Mouse (Mus musculus) heart, adult 2 months (tissue): ENCODE measurements around the gene Hdac9. TPM values are rescaled to one million over a fixed set of nuclear protein-coding genes. Genes with fewer than 3 reads are reported as not detected.

Experiments
- DNase-seq, 2 experiments: peaks; one replicate each; pipeline ENCODE4 v3.0.0; 2021
- H3K27ac ChIP-seq: fragments of 200-600 bp; 2 replicates; pipeline ENCODE4 v1.8.1; 2022
- H3K27me3 ChIP-seq: fragments of 200-500 bp; 2 replicates; pipeline ENCODE4 v1.6.1; 2012; ENCODE audit warnings: mild to moderate bottlenecking, low read length, inconsistent platforms, mixed read lengths; ENCODE audit not compliant: control insufficient read depth, insufficient read depth
- H3K36me3 ChIP-seq: fragments of 200-500 bp; 2 replicates; pipeline ENCODE4 v1.6.1; 2012; ENCODE audit warnings: low read length, inconsistent platforms; ENCODE audit not compliant: control insufficient read depth, insufficient read depth
- H3K4me1 ChIP-seq: fragments of 200-500 bp; 2 replicates; pipeline ENCODE4 v1.6.1; 2011; ENCODE audit warnings: low read length; ENCODE audit not compliant: control insufficient read depth, insufficient read depth
- H3K4me3 ChIP-seq: fragments of 200-600 bp; 2 replicates; pipeline ENCODE4 v1.8.1; 2022
- H3K79me2 ChIP-seq: fragments of 200-500 bp; replicated peaks from 2 replicates; pipeline ENCODE4 v1.6.1; 2012; ENCODE audit warnings: mild to moderate bottlenecking, inconsistent platforms, low read length, moderate library complexity, mixed read lengths; ENCODE audit not compliant: control insufficient read depth, insufficient read depth
- H3K9ac ChIP-seq: fragments of 200-500 bp; 2 replicates; pipeline ENCODE4 v1.6.1; 2012; ENCODE audit warnings: low read depth, mild to moderate bottlenecking, control low read depth, inconsistent platforms, low read length, mixed read lengths
- CTCF ChIP-seq: fragments of 200-600 bp; IDR thresholded peaks from 2 replicates; pipeline ENCODE4 v1.8.1; 2022; ENCODE audit warnings: antibody characterized with exemption, mild to moderate bottlenecking, moderate library complexity
- EP300 ChIP-seq: fragments of 200-500 bp; IDR thresholded peaks from 2 replicates; pipeline ENCODE4 v1.6.1; 2011; ENCODE audit warnings: low read depth, low read length, control low read depth; ENCODE audit not compliant: insufficient read depth
- POLR2A ChIP-seq: fragments of 200-500 bp; IDR thresholded peaks from 2 replicates; pipeline ENCODE4 v1.6.1; 2011; ENCODE audit warnings: mild to moderate bottlenecking, low read depth, low read length, control low read depth; ENCODE audit not compliant: insufficient read depth
- WGBS: fragments of 180-500 bp; shearing (Covaris S2); methylation state at CpG from one replicate; pipeline ENCODE4 v1.1.7; 2018; 5-methylcytosine and 5-hydroxymethylcytosine counted together
- intact Hi-C: fragments of 180-260 bp; cut with DNase I; formaldehyde crosslinking; loops from one replicate; pipeline ENCODE4 v1.15.1; 2025
- polyA plus RNA-seq: library from polyadenylated mRNA; depleted of rRNA; stranded (reverse); fragments of >200 nt; gene quantifications from 2 replicates; pipeline ENCODE4 v1.2.3, GENCODE M21; 2012
- total RNA-seq, 2 experiments: library from RNA; stranded (reverse); gene quantifications; 2 replicates each; pipeline ENCODE4 v1.2.3; 2021

Gene Hdac9
- total and polyA plus RNA-seq, 3 experiments = 10.8 to 19.9 (median 18.8) TPM

DNA sequence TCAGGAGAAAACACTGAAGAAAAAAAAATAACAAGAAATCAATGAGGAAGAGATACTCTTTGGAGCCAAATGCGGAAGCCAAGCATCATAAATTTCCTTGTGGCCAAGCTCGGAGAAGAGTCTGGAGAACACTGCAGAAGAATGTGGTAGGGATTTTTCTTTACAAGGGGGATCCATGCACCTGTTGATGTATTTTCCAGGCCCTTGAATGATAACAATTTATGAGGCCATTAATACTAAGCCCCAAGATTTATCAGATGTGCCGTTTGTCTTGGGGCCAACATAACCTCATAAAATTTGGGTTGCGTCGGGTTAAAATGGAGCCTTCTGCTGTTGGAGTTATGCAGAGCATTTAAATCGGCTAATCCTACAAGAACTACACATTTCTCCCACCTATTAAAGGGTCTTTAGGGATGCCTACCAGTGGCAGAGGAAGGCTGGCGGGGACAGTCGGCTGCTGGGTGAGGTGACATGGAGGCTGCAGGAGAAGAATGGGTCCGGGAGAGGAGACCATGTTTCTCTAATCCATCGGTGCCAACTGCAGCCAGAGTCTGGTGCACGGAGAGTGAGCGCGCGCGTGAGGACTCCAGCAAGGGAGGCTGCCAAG is 604.7 kb downstream of the Hdac9 start:
- Histone ChIP-seq H3K4me1 (no peaks in the 10 kb centered on the region), H3K36me3 (no peaks in the 10 kb centered on the region), H3K27me3 (no peaks in the 10 kb centered on the region), H3K9ac (no peak overlapping the region), H3K27ac (no peak overlapping the region), H3K4me3 (no peak overlapping the region), H3K79me2 (no peaks in the 10 kb centered on the region)
- no peak for DNase-seq
- WGBS = 89% methylated on average over 15 of the region's 15 CpGs
- TF ChIP-seq CTCF (no peak), POLR2A (no peak), EP300 (no peak)
- intact Hi-C loops = no loop called here

GRCm38 (mm10) chr12:34305453-34305852 is 611.4 kb downstream of the Hdac9 start:
- Histone ChIP-seq H3K27me3 (no peaks in the 10 kb centered on the region), H3K27ac (no peak overlapping the region), H3K79me2 (no peaks in the 10 kb centered on the region), H3K36me3 (no peaks in the 10 kb centered on the region), H3K9ac (no peak overlapping the region), H3K4me3 (no peak overlapping the region), H3K4me1 (no peaks in the 10 kb centered on the region)
- 49% methylated on average over 3 of the region's 3 CpGs for WGBS
- no peak for DNase-seq
- intact Hi-C loops = no loop called here
- TF ChIP-seq POLR2A (no peak), CTCF (no peak), EP300 (no peak)

DNA sequence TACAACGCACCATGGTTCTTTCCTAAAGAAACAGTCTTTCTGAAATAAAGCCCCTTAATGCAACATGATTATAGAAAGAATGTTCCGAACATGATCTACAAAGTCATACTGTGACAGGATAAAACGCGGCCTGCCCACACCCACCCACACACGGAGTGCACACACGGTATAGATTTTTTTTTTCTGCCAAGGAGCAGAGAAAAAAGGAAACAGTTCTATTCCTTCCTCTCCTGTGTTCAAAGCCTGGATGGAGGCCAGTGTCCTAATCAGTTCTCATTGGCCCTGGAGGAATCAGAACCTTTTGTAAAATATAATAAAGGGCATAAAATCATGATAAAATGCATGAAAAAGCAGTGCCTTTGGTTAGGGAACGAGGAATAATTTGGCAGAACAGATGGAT is 624.5 kb downstream of the Hdac9 start:
- intact Hi-C loops = no loop called here

GRCm38 (mm10) chr12:34287218-34287617 is 629.7 kb downstream of the Hdac9 start:
- Histone ChIP-seq H3K27ac (no peak overlapping the region), H3K36me3 (no peaks in the 10 kb centered on the region), H3K4me1 (no peaks in the 10 kb centered on the region), H3K4me3 (no peak overlapping the region), H3K79me2 (no peaks in the 10 kb centered on the region), H3K9ac (no peak overlapping the region), H3K27me3 (no peaks in the 10 kb centered on the region)
- no peak for DNase-seq
- TF ChIP-seq CTCF (no peak), EP300 (no peak), POLR2A (no peak)
- intact Hi-C loops = no loop called here
- WGBS = 86% methylated on average over 2 of the region's 2 CpGs

More for the DNA sequence above, 624.5 kb downstream of the Hdac9 start:
- no peaks in the 10 kb centered on the region for H3K36me3 ChIP-seq
- no peak overlapping the region for H3K4me3 ChIP-seq
- H3K27me3 ChIP-seq = no peaks in the 10 kb centered on the region
- H3K27ac ChIP-seq = no peak overlapping the region
- H3K4me1 ChIP-seq = no peaks in the 10 kb centered on the region
- H3K9ac ChIP-seq = no peak overlapping the region
- no peaks in the 10 kb centered on the region for H3K79me2 ChIP-seq
- WGBS = 66% methylated on average over 7 of the region's 7 CpGs
- no peak for DNase-seq
- TF ChIP-seq CTCF = no peak
- no peak for TF ChIP-seq EP300
- no peak for TF ChIP-seq POLR2A

DNA sequence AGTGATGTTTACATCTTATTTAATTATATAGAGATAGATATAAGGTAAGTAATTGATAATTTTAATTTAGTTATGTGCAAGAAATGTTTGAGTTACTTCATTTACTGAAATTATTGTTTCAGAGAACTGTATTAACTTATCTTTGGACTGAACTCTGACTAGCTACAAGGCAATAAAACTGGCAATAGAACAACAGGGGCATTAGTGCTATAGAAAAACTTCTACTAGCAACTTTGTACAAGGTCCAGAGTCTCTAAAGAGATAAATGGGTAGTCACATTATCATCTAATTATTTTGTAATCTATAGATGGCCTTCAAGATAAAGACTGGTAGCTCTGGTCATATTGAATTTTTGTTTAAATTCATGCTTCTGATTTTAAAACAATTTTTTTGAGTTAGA is 632.0 kb downstream of the Hdac9 start:
- TF ChIP-seq CTCF = no peak
- TF ChIP-seq EP300 = no peak
- no peak for TF ChIP-seq POLR2A
- no peaks in the 10 kb centered on the region for H3K79me2 ChIP-seq
- DNase-seq = no peak
- no peaks in the 10 kb centered on the region for H3K27me3 ChIP-seq
- no peaks in the 10 kb centered on the region for H3K36me3 ChIP-seq
- no peaks in the 10 kb centered on the region for H3K4me1 ChIP-seq
- H3K4me3 ChIP-seq = no peak overlapping the region
- H3K27ac ChIP-seq = no peak overlapping the region
- intact Hi-C loops = no loop called here
- H3K9ac ChIP-seq = no peak overlapping the region

GRCm38 (mm10) chr12:34284396-34284795 is 632.5 kb downstream of the Hdac9 start:
- no peak for DNase-seq
- TF ChIP-seq EP300 = no peak
- TF ChIP-seq POLR2A = no peak
- no peak for TF ChIP-seq CTCF
- intact Hi-C loops = no loop called here
- no peaks in the 10 kb centered on the region for H3K4me1 ChIP-seq
- H3K36me3 ChIP-seq = no peaks in the 10 kb centered on the region
- H3K27me3 ChIP-seq = no peaks in the 10 kb centered on the region
- H3K27ac ChIP-seq = no peak overlapping the region
- 92% methylated on average over 3 of the region's 3 CpGs for WGBS
- H3K9ac ChIP-seq = no peak overlapping the region
- no peaks in the 10 kb centered on the region for H3K79me2 ChIP-seq
- no peak overlapping the region for H3K4me3 ChIP-seq

GRCm38 (mm10) chr12:34278822-34279221 is 638.1 kb downstream of the Hdac9 start:
- no peak overlapping the region for H3K4me3 ChIP-seq
- H3K36me3 ChIP-seq = no peaks in the 10 kb centered on the region
- no peaks in the 10 kb centered on the region for H3K27me3 ChIP-seq
- no peak for TF ChIP-seq EP300
- TF ChIP-seq CTCF = no peak
- TF ChIP-seq POLR2A = no peak
- intact Hi-C loops = no loop called here
- no peaks in the 10 kb centered on the region for H3K4me1 ChIP-seq
- WGBS = 78% methylated on average over 12 of the region's 12 CpGs
- no peaks in the 10 kb centered on the region for H3K79me2 ChIP-seq
- DNase-seq = no peak
- no peak overlapping the region for H3K27ac ChIP-seq
- H3K9ac ChIP-seq = no peak overlapping the region
